Mouse (Mus musculus) urinary bladder, adult 18-20 months (tissue): Measurements from ENCODE around the gene Stox2.

Experiments used
- DNase-seq, 2 experiments: peaks; one replicate each; pipeline ENCODE4 v3.0.0; 2022; ENCODE audit warnings: low spot score in 2 of 2, mixed read lengths in 2 of 2

Stox2 gene

DNA sequence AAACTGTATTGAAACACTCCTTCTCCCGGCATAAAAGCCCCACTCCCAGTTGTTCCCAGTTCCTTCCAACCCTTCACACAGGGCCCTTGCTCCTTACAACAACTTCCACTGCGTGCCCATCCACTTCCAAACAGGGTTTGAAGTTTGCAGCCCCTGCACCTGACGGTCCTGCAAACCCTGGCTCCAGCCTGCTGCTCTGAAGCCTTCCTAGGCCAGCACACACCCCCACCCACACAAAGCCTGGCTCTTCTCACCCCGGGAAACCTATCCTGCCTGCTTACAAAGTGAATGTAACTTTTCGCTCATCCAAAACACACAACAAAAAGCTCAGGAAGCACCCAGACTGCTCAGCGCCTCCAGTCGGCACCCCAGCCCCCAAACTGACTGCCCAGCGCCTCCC is 37.1 kb downstream of the Stox2 start:
- no peak for DNase-seq

DNA sequence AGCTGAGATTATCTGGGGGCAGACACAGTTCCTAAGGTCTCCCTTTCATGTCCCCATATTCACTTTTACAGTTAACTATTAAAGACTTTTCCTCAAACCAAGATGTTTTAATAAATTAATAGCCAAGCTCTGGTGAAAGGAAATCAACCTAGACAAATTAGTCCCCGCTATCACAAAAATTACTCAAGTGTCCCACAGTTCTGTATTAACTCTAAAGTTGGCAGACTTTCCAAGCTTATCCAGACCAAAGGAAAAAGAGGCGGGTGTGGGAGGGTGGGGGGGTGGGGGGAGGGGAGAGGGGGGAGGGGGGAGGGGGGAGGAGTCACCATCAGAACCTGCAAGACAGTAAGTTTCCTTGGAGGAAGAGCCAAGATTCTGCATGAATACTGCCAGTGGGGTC is 41.3 kb downstream of the Stox2 start:
- no peak for DNase-seq

GRCm38 (mm10) chr8:47392927-47393326 is 53.2 kb downstream of the Stox2 start:
- peak; percentile 51 to 71 for DNase-seq

DNA sequence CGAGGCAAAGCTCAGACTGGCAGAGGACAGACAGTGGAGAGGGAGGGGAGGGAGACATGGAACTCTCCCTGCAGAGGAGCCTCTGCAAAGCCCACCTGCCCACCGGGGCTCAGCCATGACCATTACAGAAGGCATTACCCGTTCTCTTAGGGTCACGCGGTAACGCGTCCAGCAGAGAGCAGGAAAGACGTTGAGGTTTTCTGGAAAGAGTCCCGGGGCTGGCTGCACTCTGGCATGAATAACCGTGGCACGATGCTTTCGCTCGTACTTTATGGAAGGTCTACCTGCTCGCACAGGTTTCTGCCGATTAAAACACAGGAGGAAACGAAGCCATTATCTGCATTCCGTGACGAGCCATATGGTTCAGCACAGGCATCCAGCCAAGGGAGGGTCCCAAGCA is 53.9 kb downstream of the Stox2 start:
- DNase-seq = no peak

- no peak for DNase-seq
Measured at GRCm38 (mm10) chr8:47391844-47392243, 54.3 kb downstream of the Stox2 start.

GRCm38 (mm10) chr8:47389430-47389829 is 56.7 kb downstream of the Stox2 start:
- DNase-seq = no peak

DNA sequence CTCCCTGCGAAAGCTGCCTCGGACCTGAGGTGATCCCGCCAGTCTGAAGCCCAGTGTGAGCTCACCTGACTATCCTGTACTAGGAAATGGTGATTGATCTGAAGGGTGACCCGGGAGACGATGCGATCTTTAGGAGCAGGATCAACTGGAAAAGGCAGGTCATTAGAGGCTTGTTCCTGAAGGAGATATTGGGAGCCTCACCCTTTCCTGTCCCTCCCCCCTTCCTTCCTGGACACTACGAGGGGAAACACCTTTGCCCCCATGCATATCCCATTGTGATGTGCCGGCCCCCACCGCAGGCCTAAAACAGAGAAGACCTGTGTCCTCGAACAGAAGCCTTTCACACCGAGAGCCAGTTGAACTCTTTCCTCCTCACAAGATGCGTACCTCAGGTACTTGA is 58.0 kb downstream of the Stox2 start:
- DNase-seq = no peak

DNA sequence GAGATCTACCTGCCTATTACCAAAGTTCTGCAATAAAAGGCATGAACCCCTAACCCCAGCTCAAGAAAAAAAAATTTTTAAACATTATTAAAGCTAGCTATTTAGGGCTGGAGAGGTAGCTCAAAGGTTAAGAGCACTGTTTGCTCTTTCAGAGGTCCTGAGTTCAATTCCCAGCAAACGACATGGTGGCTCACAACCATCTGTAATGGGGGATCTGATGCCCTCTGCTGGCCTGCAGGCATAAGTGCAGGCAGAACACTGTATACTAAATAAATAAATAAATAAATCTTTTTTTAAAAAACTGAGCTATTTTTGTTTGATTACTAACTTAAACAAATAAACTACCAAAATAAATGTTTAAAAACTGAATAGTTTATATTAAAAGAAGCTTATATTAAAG is 60.4 kb downstream of the Stox2 start:
- no peak for DNase-seq

GRCm38 (mm10) chr8:47384151-47384550 is 62.0 kb downstream of the Stox2 start:
- no peak for DNase-seq

GRCm38 (mm10) chr8:47383632-47384031 is 62.5 kb downstream of the Stox2 start:
- DNase-seq = no peak

DNA sequence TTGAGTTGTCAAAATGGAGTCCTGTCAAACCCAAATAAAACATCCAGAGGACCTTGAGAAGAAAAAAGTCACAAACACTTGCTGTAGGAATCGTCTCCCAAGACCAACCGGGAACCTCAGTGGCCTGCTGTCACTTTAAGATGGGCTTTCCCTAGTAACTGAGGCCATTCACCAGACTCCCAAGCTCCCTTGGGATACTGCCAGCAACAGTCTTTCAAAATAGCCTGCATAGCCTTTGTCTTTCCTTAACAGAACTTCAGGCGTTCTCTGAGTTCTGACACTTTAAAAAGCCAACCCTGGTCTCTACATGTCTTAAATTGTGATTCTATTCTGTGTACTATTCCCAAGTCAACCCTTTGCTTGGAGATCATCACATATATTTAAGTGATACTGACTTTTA is 64.9 kb downstream of the Stox2 start:
- no peak for DNase-seq

GRCm38 (mm10) chr8:47380725-47381124 is 65.4 kb downstream of the Stox2 start:
- no peak for DNase-seq

- DNase-seq = no peak
Measured at GRCm38 (mm10) chr8:47380075-47380474, 66.1 kb downstream of the Stox2 start.

DNA sequence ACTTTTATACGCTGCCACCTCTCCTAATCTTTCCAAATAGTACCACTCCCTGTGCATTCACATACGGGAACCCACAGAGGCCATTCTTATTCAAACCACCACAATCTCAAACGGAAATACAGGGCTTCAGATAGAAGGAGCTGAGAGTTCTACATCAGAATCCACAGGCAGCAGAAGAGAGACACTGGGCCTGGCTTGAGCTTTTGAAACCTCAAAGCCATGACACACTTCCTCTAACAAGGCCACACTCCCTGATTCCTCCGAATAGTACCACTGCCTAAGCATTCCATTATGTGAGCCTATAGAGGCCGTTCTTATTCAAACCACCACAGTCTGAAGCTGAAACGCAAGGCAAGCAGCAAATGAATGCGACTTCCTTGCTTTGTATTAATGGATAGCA is 69.5 kb downstream of the Stox2 start:
- DNase-seq = no peak

DNA sequence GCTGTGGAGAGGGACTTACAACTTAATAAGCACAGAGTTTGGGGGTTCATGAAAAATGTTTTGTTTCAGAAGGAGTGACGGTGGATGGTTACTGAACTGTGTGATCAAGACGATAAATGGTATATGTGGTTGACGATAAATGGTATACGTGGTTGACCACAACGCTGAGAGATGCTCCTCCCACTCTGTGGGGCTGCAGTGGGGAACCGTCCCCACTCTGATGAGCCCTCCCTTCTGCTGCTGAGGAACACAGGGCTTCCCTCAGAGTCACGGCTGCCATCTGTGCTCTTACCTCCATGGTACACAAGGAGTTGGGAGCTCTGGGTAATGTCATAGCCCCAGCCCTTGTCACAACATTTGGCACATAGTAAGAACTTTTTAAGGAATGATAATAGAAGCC is 72.4 kb downstream of the Stox2 start:
- DNase-seq = no peak

GRCm38 (mm10) chr8:47371539-47371938 is 74.6 kb downstream of the Stox2 start:
- DNase-seq = no peak

DNA sequence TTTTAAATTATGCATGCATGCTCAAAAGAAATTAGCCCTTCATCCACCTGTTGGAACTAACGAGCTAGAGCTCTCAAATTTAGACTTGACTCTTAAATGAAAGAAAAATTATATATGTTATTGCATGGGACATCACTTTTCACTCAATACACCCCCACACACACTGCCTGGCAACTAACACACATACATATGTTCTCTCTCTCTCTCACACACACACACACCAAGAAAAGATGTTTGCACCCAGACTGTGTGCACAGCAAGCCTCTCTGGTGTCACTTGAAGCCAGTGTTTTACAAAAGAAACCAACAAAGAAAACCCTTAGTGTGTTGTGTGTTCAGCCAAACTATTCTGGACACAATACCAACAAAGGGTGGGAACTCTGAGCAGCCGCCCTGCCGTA is 75.1 kb downstream of the Stox2 start:
- DNase-seq = no peak

DNA sequence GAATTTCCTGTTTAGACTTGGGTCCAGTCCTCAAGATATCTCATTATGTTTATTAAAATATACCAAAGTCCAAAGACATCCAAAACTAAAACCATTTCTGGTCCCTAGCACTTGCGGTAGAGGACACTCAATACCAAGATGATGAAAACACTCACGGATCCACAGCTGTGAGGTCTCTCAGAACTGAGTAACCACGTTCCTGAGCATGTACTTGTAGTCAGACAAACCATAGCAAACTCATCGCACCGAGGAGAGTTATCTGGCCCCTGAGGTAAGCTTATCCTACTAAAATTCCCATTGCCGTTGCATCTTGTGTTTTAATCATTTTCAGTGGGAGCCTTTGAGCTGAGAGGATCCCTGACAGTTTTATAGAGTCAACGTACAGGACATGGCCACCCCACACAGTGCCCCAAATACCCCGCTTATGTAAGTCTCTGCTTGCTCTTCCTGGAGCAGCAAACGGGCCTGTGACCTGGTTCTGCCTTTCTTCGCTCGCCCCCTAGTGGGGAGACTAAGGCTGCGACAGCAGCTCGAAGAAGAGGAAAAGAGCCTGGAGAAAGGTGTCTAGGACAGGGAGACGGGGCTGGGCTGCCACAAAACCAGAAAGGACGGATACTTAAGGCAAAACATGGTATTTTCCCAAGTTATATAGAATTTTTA is 75.6 kb downstream of the Stox2 start:
- peak; percentile 60 to 68 for DNase-seq

GRCm38 (mm10) chr8:47369949-47370348 is 76.2 kb downstream of the Stox2 start:
- no peak for DNase-seq

GRCm38 (mm10) chr8:47369044-47369769 is 77.0 kb downstream of the Stox2 start:
- no peak for DNase-seq

- DNase-seq = no peak
Measured at GRCm38 (mm10) chr8:47367029-47367428, 79.1 kb downstream of the Stox2 start.

DNA sequence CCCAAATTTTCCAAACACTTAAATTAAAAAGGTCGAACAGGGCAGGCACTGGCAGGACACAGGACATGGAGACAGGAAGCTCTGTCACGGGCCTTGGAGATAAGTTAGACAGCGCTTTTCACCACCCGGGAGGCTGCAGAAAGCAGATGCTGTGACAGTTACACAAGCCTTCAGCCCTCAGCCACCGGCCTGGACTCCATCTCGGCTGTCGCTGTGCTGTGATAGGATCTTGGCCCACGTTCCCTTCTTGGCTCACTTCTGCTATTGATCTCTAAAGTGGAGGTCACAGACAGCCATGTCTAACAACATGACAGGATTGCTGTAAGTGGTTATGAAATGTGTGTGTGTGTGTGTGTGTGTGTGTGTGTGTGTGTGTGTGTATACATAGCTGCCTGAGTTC is 82.9 kb downstream of the Stox2 start:
- DNase-seq = no peak

DNA sequence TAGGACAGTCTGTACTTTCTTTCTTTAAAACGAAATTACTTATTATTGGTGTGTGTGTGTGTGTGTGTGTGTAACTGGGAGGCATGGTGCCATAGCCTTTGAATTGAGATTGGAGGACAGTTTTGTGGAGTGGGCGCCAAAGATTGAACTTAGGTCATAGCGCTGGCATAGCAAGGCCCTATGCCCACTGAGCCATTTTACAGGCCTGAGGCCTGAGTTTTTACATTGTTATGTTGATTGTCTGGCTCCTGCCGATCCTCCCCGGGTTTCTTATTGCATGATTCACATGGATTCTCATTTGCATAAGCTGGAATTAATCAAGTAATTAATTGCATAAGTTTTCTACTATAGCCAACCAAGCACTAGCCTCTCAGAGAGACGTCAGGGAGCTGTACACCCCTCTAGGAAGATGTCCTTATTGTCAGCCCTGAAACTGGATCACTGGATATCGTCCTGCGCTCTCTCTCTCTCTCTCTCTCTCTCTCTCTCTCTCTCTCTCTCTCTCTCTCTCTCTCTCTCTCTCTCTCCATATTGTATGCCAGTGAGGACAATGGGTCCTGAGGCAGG is 90.7 kb downstream of the Stox2 start:
- DNase-seq = no peak
